Mouse (Mus musculus) mouse trophoblast stem cell (cell line): ENCODE measurements around the gene Lztr1.
"Not testable (repeated sequence)": the region's sequence is repeated elsewhere in the genome, so short reads cannot be mapped to it uniquely, and the experiment has no call there.

Experiments
- in situ Hi-C, 2 experiments: fragments of 300-500 bp; cut with MseI, MboI; formaldehyde crosslinking; loops; 2 replicates in 1 of 2; 3 replicates in 1 of 2; pipeline ENCODE4 v1.15.1; 2025

The Lztr1 gene

DNA sequence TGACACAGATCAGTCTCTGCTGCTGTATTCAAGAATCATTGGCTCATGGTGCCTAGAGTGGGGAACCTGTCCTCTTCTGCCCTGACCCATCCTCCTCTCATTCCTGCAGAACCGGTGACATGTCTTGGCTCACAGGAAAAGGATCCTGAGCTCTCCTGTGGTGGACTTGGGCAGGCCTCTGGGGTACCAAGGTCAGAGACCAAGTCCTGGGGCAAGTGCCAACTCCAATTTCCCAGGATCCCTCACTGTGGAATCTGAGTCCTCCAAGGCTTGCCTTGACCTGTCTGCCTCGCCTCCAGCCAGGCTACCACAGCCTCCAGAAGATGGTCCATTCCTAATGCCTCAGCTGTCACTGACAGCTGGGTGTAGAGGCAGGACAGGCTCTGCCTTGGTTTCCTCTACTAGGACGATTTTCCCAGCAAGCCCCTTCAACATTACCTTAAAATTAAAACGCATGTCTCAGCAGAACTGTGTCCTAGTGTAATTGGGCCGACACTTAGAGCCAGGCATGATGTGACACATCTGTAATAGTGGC lies 1.4 kb upstream of the Lztr1 start:
- in situ Hi-C loops, result no loop called here

DNA sequence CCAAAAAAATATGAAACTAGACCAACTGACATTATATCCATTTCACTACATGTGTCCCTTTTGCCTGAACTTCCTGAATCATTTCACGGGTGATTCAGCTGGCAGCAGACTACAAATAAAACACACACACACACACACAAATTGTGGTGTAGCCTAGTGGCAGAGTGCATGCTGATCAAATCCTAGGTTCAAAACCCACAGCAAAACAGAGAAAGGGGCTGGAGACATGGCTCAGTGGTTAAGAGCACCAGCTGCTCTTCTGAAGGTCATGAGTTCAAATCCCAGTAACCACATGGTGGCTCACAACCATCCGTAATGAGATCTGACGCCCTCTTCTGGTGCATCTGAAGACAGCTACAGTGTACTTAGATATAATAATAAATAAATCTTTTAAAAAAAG lies 457 bp upstream of the Lztr1 start:
- in situ Hi-C loops, result not testable (repeated sequence)

DNA sequence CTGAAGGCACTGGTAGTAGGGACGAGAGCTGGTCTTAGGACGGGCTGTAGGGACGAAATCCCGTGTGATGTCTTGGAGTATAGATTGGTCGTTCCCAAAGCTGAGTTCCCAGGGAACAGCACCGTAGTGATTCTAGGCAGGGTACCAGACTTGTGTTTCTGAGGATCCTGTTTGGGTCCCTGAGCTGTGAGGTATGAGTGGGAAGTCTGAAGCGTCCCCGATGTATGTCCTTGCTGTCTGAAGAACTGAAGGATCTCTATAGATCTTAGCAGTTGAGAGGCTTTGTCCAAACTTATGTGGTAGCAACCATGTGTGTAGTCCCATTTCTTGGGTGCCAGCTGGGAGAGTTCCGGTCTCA lies 731 bp downstream of the Lztr1 start:
- in situ Hi-C loops, result no loop called here

DNA sequence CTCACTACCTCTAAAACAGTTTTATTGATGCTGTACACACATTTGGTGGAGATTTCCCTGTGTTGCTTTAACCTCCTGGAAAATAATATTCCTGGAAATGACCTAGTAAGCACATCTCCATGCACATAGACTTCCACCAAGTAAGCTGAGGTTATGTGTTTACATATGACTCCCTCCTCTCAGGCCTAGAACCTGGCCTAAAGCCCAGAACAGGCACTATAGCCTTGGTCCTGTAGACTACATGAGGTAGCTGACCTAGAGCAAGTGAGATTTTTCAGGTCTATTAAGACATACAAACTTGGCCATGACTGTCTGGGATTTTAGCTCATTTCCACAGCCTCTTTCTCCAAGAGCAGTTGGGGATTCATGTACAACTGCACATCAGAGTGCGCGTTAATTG lies 1.7 kb downstream of the Lztr1 start:
- in situ Hi-C loops, result no loop called here

DNA sequence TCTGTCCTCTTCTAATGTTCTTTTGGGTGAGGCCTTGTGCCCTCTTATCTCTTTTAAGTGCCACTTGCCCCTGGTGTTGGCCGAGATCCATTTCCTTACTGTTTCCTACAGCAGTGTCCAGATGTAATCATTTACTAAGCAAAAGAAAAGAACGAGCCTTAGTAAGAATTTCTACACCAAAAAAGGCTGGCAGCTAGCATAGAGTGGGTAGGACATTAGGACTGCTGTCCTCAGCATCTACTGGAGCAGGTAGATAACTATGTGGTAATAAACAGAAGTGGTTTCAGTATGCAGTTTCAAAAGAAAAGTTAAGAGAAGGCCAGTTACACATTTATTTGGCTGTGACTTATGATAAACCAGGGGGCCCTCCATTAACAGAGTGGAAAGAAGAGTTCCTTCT lies 2.2 kb downstream of the Lztr1 start:
- in situ Hi-C loops, result no loop called here

DNA sequence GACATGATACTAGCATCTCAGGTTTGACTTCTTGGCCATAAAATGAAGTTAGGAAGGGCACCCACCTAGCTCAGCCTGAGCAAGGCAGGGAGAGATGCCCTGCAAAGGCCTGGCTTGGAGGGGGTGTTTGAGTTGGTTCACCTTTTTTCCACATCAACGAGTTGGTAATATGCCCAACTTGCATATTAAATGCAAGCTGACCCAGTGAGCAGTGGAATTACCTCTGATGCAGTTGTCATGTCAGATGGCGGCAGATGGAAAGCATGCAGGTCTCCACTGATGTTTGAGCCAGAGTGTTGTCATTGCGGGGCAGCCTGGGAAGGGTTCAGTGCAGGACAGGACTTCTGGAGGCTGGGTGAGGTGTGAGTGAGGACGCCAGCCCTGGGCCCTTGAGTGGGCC lies 2.9 kb downstream of the Lztr1 start:
- in situ Hi-C loops, result no loop called here

DNA sequence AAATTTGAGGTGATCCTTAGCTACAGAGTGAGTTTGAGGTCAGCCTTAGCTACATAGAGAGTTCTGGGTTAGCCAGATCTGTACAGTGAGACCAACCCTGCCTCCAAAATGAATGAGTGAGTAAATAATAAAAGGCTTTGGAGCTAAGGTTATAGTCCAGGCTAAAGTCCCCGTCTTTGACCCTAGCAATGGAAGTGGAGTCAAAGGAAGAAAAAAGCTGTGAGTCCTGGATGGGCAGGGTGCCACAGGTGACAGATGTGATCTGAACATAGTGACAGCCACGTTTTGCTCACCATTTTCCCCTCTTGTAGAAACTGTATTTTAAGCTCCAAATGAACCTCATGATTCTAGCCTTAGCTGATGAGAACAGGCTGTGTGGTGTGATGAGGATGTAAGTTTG lies 10.4 kb downstream of the Lztr1 start:
- in situ Hi-C loops, result no loop called here

DNA sequence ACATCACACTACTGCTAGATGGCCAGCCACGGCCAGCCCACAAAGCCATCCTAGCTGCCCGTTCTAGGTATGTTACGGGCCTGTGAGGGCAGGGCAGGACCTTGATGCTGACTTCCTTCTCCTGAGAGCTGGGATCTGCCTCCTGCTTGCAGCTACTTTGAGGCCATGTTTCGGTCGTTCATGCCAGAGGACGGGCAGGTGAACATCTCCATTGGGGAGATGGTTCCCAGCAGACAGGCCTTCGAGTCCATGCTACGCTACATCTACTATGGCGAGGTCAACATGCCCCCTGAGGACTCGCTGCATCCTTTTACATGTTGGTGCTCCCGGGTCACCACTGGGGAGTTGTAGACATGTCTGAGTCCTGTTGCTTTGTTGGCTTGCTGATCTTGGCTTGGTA lies 15.7 kb downstream of the Lztr1 start:
- in situ Hi-C loops, result no loop called here

DNA sequence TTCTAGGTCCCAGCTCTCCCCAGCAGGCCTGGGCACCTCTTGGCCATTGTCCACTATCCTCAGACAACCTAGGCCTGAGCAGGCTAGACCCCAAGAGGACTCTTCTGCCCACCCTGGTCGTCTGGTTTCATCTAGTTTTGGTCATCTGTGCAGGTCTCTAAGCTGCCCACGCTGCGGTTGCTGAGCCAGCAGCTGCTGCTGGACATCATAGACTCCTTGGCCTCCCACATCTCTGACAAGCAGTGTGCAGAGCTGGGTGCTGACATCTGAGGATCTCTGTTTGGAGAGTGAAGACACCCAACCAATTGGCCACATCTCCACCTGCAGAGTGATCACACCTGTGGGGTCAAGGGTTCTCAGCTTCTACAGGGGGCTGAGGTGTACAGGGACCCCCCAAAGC lies 17.0 kb downstream of the Lztr1 start:
- in situ Hi-C loops, result no loop called here

DNA sequence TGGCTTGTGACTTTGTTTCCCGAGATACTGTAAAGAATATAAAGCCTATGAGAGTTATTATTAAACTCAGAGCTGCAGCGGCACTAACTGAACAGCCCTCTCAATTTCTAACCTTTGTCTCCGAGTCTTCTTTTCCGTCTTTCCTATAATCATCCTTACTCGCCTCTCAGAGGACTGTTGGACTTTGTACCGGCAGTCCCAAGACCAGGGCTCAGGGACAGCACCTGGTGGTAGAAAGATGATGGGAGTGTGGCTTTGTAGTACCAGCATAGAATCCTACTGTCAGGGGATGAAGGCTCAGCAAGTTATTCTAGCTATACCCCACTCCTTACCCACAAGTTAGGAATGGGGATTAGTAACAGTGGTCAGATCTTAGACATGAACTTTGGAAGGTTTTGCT lies 17.7 kb downstream of the Lztr1 start:
- in situ Hi-C loops, result no loop called here

DNA sequence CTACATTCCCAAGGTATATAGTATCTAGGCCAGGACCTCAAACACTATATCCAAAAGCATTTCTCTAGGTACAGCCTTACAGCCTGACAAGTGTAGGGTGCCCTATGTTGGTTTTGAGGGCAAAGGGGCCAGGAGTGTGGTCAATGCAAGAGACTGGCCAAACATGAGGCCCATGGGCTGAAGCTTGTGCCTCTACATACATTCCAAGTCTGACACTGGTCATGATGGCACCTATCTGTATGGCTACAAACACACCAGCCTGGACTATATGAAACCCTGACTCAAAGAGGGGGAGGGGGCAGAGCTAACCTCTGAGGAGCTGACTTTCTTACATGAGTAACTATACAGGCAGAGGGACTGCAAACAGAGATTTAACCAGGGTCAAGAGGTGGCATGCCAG lies 19.1 kb downstream of the Lztr1 start:
- in situ Hi-C loops, result no loop called here

DNA sequence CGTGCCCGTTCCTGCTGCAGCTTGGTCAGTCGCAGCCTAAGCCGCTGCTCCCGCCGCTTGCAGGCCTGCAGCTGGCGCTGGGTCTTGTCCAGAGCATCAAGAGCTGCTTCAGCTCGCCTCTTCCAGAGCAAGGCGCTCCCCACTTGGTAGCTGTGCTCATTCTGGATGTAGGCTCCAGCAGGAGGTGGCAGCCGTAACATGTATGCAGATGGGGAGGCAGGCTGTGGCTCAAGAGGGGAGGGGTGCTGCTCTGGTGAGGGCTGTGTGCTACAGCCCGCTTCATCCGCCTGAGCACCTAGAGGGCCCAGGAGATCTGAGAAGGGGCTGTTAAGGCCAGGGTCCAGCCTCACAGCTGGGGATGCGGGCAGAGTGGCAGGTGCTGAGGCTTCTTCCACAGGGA lies 19.8 kb downstream of the Lztr1 start:
- in situ Hi-C loops, result no loop called here

DNA sequence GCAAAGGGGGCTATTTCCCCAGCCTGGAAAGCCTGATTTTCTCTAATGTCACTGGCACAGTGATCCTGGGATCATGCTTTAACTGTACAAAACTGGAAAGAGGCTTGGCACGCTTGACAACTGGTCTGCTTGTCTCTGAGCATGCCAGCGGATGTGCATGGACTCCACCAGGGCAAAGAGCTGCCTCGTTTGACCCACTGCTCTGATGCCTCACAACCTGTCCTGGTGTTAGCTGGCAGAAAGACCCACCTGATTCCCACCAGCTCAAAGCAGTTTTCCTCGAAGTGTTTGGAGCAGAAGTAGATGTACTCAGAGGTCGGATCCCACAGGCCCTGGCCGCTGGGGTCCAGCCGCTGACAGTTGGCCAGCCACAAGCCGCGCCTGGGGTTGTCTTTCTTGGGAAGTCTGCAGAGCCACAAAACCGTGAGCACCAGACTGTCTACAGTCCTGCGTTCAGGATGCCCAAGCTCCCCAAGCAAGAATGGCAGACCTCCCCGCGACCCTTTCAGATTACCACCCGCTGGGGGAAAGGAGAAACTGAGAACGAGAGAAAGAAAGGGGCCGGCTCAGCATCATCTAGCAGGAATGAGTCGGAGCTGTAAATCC lies 21.6 kb downstream of the Lztr1 start:
- in situ Hi-C loops, result no loop called here

DNA sequence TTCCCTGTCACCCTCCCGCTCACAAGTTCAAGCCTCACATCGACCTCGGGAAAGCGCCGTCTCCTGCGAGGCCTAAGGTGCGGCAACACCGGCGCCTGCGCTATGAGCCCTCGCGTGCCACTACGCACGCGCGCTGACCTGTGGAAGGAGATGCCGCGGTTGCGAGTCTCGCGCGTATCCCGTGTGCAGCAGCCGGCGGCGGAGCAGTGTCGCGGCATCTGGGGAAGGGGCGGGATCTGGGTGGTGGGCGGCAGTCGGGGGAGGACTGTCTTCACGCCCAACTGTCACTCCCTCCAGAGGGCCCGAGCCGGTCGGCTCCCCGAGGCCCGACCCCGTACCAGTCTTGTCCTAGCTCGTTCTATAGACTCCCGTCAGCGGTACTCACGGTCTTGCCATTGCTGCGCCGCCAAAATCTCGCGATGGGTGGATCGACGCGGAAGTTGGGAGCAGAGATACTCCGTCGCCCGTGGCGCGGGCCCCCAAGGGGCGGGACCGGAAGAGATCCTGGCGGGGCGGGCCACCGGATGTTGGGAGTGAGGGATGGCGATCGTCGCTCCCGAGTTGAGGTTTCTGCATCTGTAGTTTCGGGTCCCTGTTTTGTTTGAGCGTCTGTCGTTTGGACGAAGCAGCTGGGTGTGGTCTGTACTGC lies 22.3 kb downstream of the Lztr1 start, which contains the start of gene Thap7:
TSS of gene Thap7 (minus strand) at position 497 of the 649 bp plus-strand sequence.
- in situ Hi-C loops, result no loop called here

DNA sequence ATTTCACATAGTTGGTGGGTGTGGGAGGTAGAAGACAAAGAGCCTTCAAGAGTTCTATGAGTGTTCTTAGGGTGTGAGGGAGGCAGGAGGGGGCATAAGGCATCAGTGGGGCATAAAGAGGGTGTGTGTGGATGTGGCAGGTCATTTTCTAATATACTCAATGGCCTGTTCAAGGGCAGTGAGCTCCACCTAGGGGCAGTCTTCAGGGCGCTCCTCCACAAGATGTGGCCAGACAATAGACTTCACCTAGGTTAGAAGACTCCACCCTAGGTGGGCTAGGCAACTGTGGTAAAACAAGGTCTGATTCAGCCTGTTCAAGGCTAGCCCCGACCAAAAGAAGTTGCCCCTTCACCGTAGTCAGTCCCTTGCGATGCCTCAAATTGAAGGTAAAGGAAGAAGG lies 23.8 kb downstream of the Lztr1 start:
- in situ Hi-C loops, result no loop called here

DNA sequence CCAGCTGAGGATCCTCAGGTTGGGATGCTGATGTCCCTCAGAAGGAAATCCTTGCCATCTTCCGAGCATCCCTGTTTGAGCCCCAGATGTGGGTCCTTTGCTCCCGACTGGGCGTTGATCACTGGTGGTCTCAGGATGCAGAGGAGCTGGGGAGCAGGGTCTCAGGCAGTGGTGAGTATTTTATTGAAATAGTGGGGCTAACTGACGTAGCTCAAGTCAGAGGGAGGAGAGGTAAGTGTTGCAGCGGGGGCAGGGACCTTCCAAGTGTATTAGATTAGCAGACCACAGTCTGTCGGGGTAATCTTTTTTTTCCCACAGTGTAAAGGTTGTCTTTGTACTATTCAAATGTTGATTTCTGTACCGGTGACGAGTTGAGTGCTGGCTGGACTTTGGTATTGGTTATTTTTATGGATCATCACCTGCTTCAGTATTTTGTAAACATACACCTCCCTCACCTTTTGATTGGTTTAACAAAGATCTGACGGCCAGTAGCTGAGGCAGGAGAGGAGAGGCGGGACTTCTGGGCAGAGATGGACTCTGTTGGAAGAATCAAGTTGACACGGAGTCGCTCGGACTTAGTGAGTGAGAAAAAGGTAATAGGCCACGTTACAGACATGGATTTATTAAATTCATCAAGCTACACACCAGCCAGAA lies 24.3 kb downstream of the Lztr1 start:
- in situ Hi-C loops, result no loop called here

DNA sequence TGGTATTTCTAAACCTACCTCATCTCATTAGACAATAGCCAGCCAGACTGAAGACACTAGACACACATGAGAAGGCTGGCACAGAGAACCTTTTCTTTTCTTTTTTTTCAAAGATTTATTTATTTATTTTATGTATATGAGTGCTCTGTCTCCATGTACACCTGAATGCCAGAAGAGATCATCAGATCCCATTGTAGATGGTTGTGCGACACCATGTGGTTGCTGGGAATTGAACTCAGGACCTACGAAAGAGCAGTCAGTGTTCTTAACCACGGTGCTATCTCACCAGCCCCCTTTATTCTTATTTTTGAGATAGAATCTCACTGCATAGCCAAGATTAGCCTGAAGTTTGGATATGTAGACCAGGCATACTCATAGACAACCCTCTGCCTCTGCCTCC lies 28.1 kb downstream of the Lztr1 start:
- in situ Hi-C loops, result loop anchor here in 1 of 2 experiments (5.0 kb wide), 1 partner anchor 49 kb away; the partner anchor contains the start of gene Aifm3

DNA sequence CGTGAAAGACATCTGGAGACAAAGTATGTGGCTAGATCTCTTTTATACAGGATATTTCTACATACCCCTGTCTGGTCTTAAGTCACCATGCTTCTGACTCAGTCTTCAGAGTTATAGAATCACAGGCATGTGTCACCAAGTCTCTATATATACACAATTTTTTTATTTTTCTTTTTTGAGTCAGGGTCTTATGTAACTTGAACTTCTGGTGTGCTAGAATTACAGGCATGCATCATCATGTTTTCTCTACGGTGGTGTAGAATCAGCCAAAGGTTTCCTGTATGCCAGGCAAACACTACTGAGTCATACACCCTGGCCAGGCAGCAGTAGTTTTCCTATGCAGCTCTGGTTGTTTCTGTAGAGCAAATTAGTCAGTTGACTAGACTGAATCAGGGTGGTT lies 34.1 kb downstream of the Lztr1 start:
- in situ Hi-C loops, result no loop called here

DNA sequence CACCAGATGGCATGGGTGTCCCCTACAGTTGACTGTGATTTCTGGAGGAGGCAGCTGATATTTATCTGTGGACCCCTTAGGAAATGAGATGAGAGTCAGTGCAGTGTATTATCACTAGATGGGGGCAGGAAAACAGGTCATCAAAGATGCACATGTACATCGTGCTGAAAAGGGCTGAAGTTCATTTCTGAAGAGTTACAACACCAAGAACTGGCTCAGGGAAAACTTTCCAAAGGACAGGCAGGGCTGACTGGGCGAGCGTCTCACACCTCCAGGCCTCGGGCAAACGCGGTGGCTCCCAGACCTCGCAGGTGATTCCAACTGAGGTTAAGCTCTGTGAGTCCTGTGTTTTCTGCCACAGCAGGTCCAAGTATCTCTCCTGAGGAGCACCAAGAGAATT lies 44.3 kb downstream of the Lztr1 start:
- in situ Hi-C loops, result loop anchor here in 1 of 2 experiments (5.0 kb wide), 1 partner anchor 64 kb away; the partner anchor contains the start of gene Smpd4

DNA sequence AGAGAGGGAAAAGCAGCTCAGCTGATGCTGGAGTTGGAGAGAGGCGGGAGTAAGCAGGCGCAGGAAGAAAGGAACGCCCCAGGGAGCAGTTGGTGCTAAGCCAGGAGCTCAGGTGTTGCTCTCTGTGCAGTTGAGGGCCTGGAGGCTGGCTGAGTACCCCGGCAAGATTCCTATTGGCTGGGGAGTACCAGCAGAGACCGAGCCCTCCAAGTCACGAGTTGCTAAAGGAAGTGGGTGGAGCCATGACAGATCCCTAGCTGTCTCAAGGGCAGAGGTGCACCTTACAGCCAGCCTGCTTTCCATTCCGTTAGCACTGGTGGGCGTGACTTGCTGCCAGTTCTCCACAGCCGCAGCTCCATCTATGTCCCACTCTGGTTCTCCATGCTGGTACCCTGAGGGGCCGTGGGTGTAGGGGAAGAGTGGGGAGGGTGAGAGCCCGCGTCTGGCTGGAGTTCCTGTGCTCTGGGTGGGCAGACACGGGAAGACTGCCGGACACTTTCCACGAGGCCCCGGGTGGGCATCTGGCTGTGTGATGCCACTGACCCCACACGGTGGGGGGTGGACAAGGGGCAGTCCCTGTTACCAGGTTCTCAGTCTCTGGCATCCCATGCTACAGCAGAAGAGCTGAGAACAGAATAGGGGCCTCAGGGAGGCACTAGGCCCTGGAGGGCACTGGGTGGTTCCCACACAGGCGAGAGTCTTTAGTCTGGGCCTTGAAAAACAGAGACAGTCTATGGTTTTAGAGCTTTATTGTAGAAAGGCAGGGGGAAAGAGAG lies 45.6 kb downstream of the Lztr1 start:
- in situ Hi-C loops, result loop anchor here in 1 of 2 experiments (5.0 kb wide), 1 partner anchor 63 kb away; the partner anchor contains the start of gene Smpd4

DNA sequence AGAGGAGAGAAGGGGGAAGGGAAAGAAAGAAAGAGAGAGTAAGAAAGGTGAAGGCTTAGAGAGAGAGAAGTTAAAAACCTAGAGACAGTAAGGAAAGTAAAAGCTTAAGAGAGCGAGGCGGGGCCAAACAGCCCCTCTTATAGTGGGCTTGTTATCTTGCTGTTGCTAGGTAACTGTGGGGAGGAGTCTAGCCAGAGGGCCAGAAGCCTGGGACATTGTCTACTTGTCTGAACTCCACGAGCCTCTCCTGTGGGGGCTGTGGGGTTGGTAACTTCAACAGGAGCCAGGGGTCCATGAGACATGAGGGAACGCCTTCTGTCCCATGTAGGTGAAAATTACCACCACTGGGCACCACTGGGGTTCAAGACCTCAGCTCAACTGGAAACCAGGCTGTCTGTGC lies 46.2 kb downstream of the Lztr1 start:
- in situ Hi-C loops, result loop anchor here in 1 of 2 experiments (5.0 kb wide), 1 partner anchor 63 kb away; the partner anchor contains the start of gene Smpd4

DNA sequence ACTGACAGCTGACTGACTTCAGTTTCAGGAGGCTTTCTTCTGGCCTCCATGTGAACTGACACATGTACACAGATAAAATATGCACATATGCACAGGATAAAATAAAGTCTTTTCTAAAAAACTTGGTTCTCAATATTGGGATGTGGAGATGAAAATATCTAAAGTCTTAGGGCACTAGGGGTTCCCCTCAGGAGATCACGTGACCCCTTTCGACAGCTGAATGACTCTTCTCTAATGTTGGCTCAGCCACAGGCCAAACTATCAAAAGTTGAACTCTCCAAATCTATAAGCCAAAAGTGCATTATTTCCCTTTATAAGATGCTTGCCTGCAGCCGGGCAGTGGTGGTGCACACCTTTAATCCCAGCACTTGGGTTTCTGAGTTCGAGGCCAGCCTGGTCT lies 47.7 kb downstream of the Lztr1 start:
- in situ Hi-C loops, result no loop called here
